Mouse (Mus musculus): ENCODE data around the gene Abcg5.
A peak's percentile ranks its signal among the peaks of the same experiment; 100 is the strongest.

Gene Abcg5

GRCm38 (mm10) chr17:84645119-84645518, 37.7 kb downstream of the Abcg5 start:
- no peak for DNase-seq (ENCODE audit: low spot score in 2 of 2)

GRCm38 (mm10) chr17:84644292-84645050, 38.3 kb downstream of the Abcg5 start:
- no peak for DNase-seq (ENCODE audit: low spot score in 2 of 2)

GRCm38 (mm10) chr17:84642324-84642723, 40.5 kb downstream of the Abcg5 start:
- DNase-seq (ENCODE audit: low spot score in 2 of 2) = no peak

GRCm38 (mm10) chr17:84641893-84642292, 40.9 kb downstream of the Abcg5 start:
- DNase-seq (ENCODE audit: low spot score in 2 of 2) = peak in 1 of 2 experiments; percentile 35

GRCm38 (mm10) chr17:84639796-84640378, 42.9 kb downstream of the Abcg5 start:
- no peak for DNase-seq (ENCODE audit: low spot score in 2 of 2)

- no peak for DNase-seq (ENCODE audit: low spot score in 2 of 2)
Observed at GRCm38 (mm10) chr17:84637971-84638370, 44.8 kb downstream of the Abcg5 start.

GRCm38 (mm10) chr17:84636328-84636727, 46.5 kb downstream of the Abcg5 start:
- DNase-seq (ENCODE audit: low spot score in 2 of 2) = no peak

GRCm38 (mm10) chr17:84633443-84633842, 49.4 kb downstream of the Abcg5 start:
- DNase-seq (ENCODE audit: low spot score in 2 of 2) = no peak

- DNase-seq (ENCODE audit: low spot score in 2 of 2) = no peak
Observed at GRCm38 (mm10) chr17:84631836-84632235, 51.0 kb downstream of the Abcg5 start.

GRCm38 (mm10) chr17:84628611-84629010, 54.2 kb downstream of the Abcg5 start:
- no peak for DNase-seq (ENCODE audit: low spot score in 2 of 2)

- no peak for DNase-seq (ENCODE audit: low spot score in 2 of 2)
Observed at GRCm38 (mm10) chr17:84627721-84628120, 55.1 kb downstream of the Abcg5 start.

- no peak for DNase-seq (ENCODE audit: low spot score in 2 of 2)
Observed at GRCm38 (mm10) chr17:84626857-84627305, 55.9 kb downstream of the Abcg5 start.

- DNase-seq (ENCODE audit: low spot score in 2 of 2) = peak; percentile 40 to 62
Observed at GRCm38 (mm10) chr17:84626276-84626856, 56.4 kb downstream of the Abcg5 start, which contains the start of gene Dync2li1. TSS of gene Dync2li1 (plus strand) at chr17:84626496.

GRCm38 (mm10) chr17:84622873-84623272, 59.9 kb downstream of the Abcg5 start:
- no peak for DNase-seq (ENCODE audit: low spot score in 2 of 2)

GRCm38 (mm10) chr17:84622028-84622427, 60.8 kb downstream of the Abcg5 start:
- no peak for DNase-seq (ENCODE audit: low spot score in 2 of 2)

GRCm38 (mm10) chr17:84621209-84621608, 61.6 kb downstream of the Abcg5 start:
- DNase-seq (ENCODE audit: low spot score in 2 of 2) = no peak

- no peak for DNase-seq (ENCODE audit: low spot score in 2 of 2)
Observed at GRCm38 (mm10) chr17:84620610-84621009, 62.2 kb downstream of the Abcg5 start.

- no peak for DNase-seq (ENCODE audit: low spot score in 2 of 2)
Observed at GRCm38 (mm10) chr17:84620076-84620475, 62.7 kb downstream of the Abcg5 start.

- DNase-seq (ENCODE audit: low spot score in 2 of 2) = no peak
Observed at GRCm38 (mm10) chr17:84619112-84619511, 63.7 kb downstream of the Abcg5 start.

GRCm38 (mm10) chr17:84617953-84618352, 64.9 kb downstream of the Abcg5 start:
- DNase-seq (ENCODE audit: low spot score in 2 of 2) = no peak

- no peak for DNase-seq (ENCODE audit: low spot score in 2 of 2)
Observed at GRCm38 (mm10) chr17:84616526-84617074, 66.2 kb downstream of the Abcg5 start.

GRCm38 (mm10) chr17:84615811-84616210, 67.0 kb downstream of the Abcg5 start:
- DNase-seq (ENCODE audit: low spot score in 2 of 2) = no peak

GRCm38 (mm10) chr17:84611971-84612370, 70.8 kb downstream of the Abcg5 start:
- DNase-seq (ENCODE audit: low spot score in 2 of 2) = no peak
